Mouse (Mus musculus): ENCODE measurements around the gene Ugt1a1. TPM values are rescaled to one million over a fixed set of nuclear protein-coding genes. Genes with fewer than 3 reads are reported as not detected.

Gene Ugt1a1
- polyA plus RNA-seq, 1 experiment from 2014 or later: not detected

DNA sequence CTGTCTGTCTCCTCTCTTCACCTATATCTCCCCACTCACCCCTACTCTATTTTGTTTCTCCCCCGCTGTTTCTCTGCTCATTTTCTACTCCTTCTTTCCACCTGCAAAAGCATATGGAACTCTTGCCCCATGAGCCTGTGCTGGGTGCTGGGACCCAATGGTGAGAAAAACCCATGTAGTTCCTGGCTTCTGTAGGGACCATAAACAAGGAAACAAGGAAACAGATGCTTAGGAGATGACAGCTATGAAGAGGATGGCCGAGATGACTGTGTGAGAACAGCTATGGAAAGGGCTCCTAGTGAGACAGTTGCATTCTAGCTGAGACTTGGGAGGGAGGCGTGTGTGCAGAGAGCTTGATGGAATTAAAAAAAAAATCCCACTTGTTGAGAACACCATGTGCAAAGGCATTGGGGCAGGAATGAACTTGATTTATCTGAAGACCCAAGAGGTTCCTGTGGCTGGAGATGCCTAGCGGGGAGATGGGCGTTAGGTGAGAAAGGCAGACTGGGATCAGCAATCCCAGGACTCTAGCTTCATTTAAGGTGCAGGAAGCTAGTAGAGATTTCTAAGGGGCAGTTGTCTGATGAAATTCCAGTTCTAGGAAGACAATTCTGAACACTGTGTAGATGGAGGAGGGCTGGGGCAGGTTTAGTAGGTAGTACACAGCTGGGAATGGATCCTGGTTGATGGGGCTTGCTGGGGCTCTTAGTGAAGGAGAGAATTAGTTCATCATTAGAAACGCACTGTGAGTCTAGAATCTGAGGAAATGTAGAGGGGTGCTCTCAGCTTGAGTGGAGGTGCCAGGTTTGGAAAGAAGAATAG is 19.4 kb downstream of the Ugt1a1 start:
- ATAC-seq: no peak
- peaks cover 90% of the 10 kb centered on the region for H3K9me3 ChIP-seq (replicated peaks)
- H3K9ac ChIP-seq: no peak overlapping the region
- H3K4me1 ChIP-seq: no peaks in the 10 kb centered on the region
- WGBS (ENCODE audit: insufficient replicate concordance): 61% methylated on average over 6 of the region's 6 CpGs
- no peaks in the 10 kb centered on the region for H3K36me3 ChIP-seq
- no peak overlapping the region for H3K4me3 ChIP-seq
- no peaks in the 10 kb centered on the region for H3K27me3 ChIP-seq (replicated peaks)
- no peak overlapping the region for H3K4me2 ChIP-seq
- no peak overlapping the region for H3K27ac ChIP-seq

DNA sequence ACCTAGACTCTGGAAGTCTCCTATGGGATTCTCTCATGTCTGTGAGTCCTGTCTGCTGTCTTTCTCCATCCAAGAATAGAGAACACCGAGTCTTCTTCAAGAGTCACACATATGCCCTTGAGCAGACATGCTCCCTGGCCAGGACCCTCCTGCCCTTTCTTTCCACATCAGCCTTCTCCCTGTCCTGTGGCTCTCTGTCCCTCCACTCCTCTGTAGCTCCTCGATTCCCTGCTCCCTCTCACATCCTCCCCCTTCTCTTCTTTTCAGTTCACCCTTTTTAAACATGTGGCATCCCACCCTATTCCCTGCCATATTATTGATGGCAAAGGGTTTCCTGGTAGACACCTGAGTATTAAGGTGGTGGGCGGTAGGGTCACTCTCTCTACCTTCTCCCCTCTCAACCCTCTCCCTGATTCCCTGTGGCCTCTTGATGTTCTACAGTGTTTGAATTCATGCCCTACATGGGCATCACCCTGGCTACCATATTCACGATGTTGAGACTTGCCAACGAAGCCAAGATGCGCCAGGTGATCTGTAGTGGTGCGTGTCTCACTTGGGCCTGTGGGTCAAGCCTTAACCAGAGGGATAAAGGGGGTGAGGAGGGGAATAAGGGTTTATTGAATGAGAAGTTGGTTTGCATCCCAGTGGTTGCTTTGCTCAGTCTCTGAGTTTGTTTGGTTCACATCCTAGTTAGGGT is 20.2 kb downstream of the Ugt1a1 start:
- no peaks in the 10 kb centered on the region for H3K27me3 ChIP-seq (replicated peaks)
- peaks cover 88% of the 10 kb centered on the region for H3K9me3 ChIP-seq (replicated peaks)
- H3K36me3 ChIP-seq: no peaks in the 10 kb centered on the region
- no peak overlapping the region for H3K9ac ChIP-seq
- H3K4me3 ChIP-seq: no peak overlapping the region
- H3K4me2 ChIP-seq: no peak overlapping the region
- H3K27ac ChIP-seq: no peak overlapping the region
- ATAC-seq: no peak
- H3K4me1 ChIP-seq: no peaks in the 10 kb centered on the region
- WGBS (ENCODE audit: insufficient replicate concordance): 50% methylated on average over 7 of the region's 7 CpGs

GRCm38 (mm10) chr1:88232664-88233380 is 21.1 kb downstream of the Ugt1a1 start:
- no peak overlapping the region for H3K4me3 ChIP-seq
- 38% methylated on average over 3 of the region's 3 CpGs for WGBS (ENCODE audit: insufficient replicate concordance)
- H3K27ac ChIP-seq: no peak overlapping the region
- ATAC-seq: no peak
- no peaks in the 10 kb centered on the region for H3K36me3 ChIP-seq
- H3K9ac ChIP-seq: no peak overlapping the region
- H3K4me1 ChIP-seq: no peaks in the 10 kb centered on the region
- no peak overlapping the region for H3K4me2 ChIP-seq
- no peaks in the 10 kb centered on the region for H3K27me3 ChIP-seq (replicated peaks)
- peaks cover 90% of the 10 kb centered on the region for H3K9me3 ChIP-seq (replicated peaks)

GRCm38 (mm10) chr1:88233421-88234247 is 21.9 kb downstream of the Ugt1a1 start:
- H3K27me3 ChIP-seq (replicated peaks): no peaks in the 10 kb centered on the region
- no peak overlapping the region for H3K4me2 ChIP-seq
- peaks cover 90% of the 10 kb centered on the region for H3K9me3 ChIP-seq (replicated peaks)
- no peak overlapping the region for H3K4me3 ChIP-seq
- no peaks in the 10 kb centered on the region for H3K4me1 ChIP-seq
- 52% methylated on average over 14 of the region's 14 CpGs for WGBS (ENCODE audit: insufficient replicate concordance)
- no peak overlapping the region for H3K9ac ChIP-seq
- no peak for ATAC-seq
- no peaks in the 10 kb centered on the region for H3K36me3 ChIP-seq
- H3K27ac ChIP-seq: no peak overlapping the region

GRCm38 (mm10) chr1:88234248-88234610 is 22.5 kb downstream of the Ugt1a1 start:
- Histone ChIP-seq H3K27me3 (replicated peaks) (no peaks in the 10 kb centered on the region), H3K4me3 (no peak overlapping the region), H3K27ac (no peak overlapping the region), H3K36me3 (no peaks in the 10 kb centered on the region), H3K4me1 (no peaks in the 10 kb centered on the region), H3K4me2 (no peak overlapping the region), H3K9me3 (replicated peaks) (peaks cover 93% of the 10 kb centered on the region), H3K9ac (no peak overlapping the region)
- ATAC-seq: no peak
- WGBS (ENCODE audit: insufficient replicate concordance): 47% methylated on average over 4 of the region's 4 CpGs

- Histone ChIP-seq H3K4me3 (no peak overlapping the region), H3K9ac (no peak overlapping the region), H3K27ac (no peak overlapping the region), H3K4me1 (no peaks in the 10 kb centered on the region), H3K36me3 (no peaks in the 10 kb centered on the region), H3K9me3 (replicated peaks) (peaks cover 93% of the 10 kb centered on the region), H3K27me3 (replicated peaks) (no peaks in the 10 kb centered on the region), H3K4me2 (no peak overlapping the region)
- 31% methylated on average over 5 of the region's 5 CpGs for WGBS (ENCODE audit: insufficient replicate concordance)
- ATAC-seq: no peak
These were observed 22.9 kb downstream of the Ugt1a1 start for GRCm38 (mm10) chr1:88234646-88235045.

- H3K9me3 ChIP-seq (replicated peaks): peaks cover 93% of the 10 kb centered on the region
- peak; percentile 13; the same call in 1 of the 2 replicates for ATAC-seq
- H3K4me3 ChIP-seq: no peak overlapping the region
- no peak overlapping the region for H3K27ac ChIP-seq
- no peaks in the 10 kb centered on the region for H3K27me3 ChIP-seq (replicated peaks)
- no peaks in the 10 kb centered on the region for H3K4me1 ChIP-seq
- H3K36me3 ChIP-seq: no peaks in the 10 kb centered on the region
- H3K4me2 ChIP-seq: no peak overlapping the region
- H3K9ac ChIP-seq: no peak overlapping the region
- WGBS (ENCODE audit: insufficient replicate concordance): 47% methylated on average over 11 of the region's 11 CpGs
These were observed 23.5 kb downstream of the Ugt1a1 start for GRCm38 (mm10) chr1:88235046-88235893.

- H3K4me1 ChIP-seq: no peaks in the 10 kb centered on the region
- H3K4me3 ChIP-seq: no peak overlapping the region
- no peak overlapping the region for H3K4me2 ChIP-seq
- peaks cover 93% of the 10 kb centered on the region for H3K9me3 ChIP-seq (replicated peaks)
- H3K27ac ChIP-seq: no peak overlapping the region
- H3K36me3 ChIP-seq: no peaks in the 10 kb centered on the region
- WGBS (ENCODE audit: insufficient replicate concordance): 42% methylated on average over 4 of the region's 4 CpGs
- no peak for ATAC-seq
- H3K27me3 ChIP-seq (replicated peaks): no peaks in the 10 kb centered on the region
- H3K9ac ChIP-seq: no peak overlapping the region
These were observed 24.2 kb downstream of the Ugt1a1 start for GRCm38 (mm10) chr1:88235894-88236415.

- no peaks in the 10 kb centered on the region for H3K27me3 ChIP-seq (replicated peaks)
- no peak overlapping the region for H3K4me2 ChIP-seq
- H3K36me3 ChIP-seq: no peaks in the 10 kb centered on the region
- no peaks in the 10 kb centered on the region for H3K4me1 ChIP-seq
- no peak for ATAC-seq
- WGBS (ENCODE audit: insufficient replicate concordance): 63% methylated on average over 5 of the region's 5 CpGs
- no peak overlapping the region for H3K4me3 ChIP-seq
- H3K9ac ChIP-seq: no peak overlapping the region
- H3K9me3 ChIP-seq (replicated peaks): peaks cover 88% of the 10 kb centered on the region
- no peak overlapping the region for H3K27ac ChIP-seq
These were observed 25.6 kb downstream of the Ugt1a1 start for GRCm38 (mm10) chr1:88237311-88237710.

- Histone ChIP-seq H3K36me3 (no peaks in the 10 kb centered on the region), H3K27me3 (replicated peaks) (no peaks in the 10 kb centered on the region), H3K4me2 (no peak overlapping the region), H3K27ac (no peak overlapping the region), H3K4me3 (no peak overlapping the region), H3K9ac (no peak overlapping the region), H3K4me1 (no peaks in the 10 kb centered on the region), H3K9me3 (replicated peaks) (peaks cover 88% of the 10 kb centered on the region)
- ATAC-seq: no peak
- 61% methylated on average over 6 of the region's 6 CpGs for WGBS (ENCODE audit: insufficient replicate concordance)
These were observed 27.0 kb downstream of the Ugt1a1 start for GRCm38 (mm10) chr1:88238771-88239170.

GRCm38 (mm10) chr1:88240072-88240471 is 28.3 kb downstream of the Ugt1a1 start:
- no peak overlapping the region for H3K4me3 ChIP-seq
- H3K27ac ChIP-seq: no peak overlapping the region
- WGBS (ENCODE audit: insufficient replicate concordance): 60% methylated on average over 5 of the region's 5 CpGs
- no peaks in the 10 kb centered on the region for H3K36me3 ChIP-seq
- ATAC-seq: no peak
- no peak overlapping the region for H3K4me2 ChIP-seq
- H3K9ac ChIP-seq: no peak overlapping the region
- no peaks in the 10 kb centered on the region for H3K4me1 ChIP-seq
- H3K27me3 ChIP-seq (replicated peaks): no peaks in the 10 kb centered on the region
- H3K9me3 ChIP-seq (replicated peaks): peaks cover 86% of the 10 kb centered on the region
